Mouse (Mus musculus) skeletal muscle tissue, adult 2 months (tissue): Measurements from ENCODE around the gene Slc26a10.
"Not testable (repeated sequence)": the region's sequence is repeated elsewhere in the genome, so short reads cannot be mapped to it uniquely, and the experiment has no call there.

Experiments used
- DNase-seq: peaks from one replicate; pipeline ENCODE4 v3.0.0-alpha.2; 2012; ENCODE audit warnings: low read depth, low spot score

Slc26a10 gene

GRCm38 (mm10) chr10:127198492-127198891 lies 18.0 kb upstream of the Slc26a10 start:
- no peak for DNase-seq

GRCm38 (mm10) chr10:127197505-127198110 lies 17.2 kb upstream of the Slc26a10 start:
- no peak for DNase-seq

- no peak for DNase-seq
Observed at GRCm38 (mm10) chr10:127197104-127197503, 16.7 kb upstream of the Slc26a10 start.

GRCm38 (mm10) chr10:127196392-127196791 lies 15.9 kb upstream of the Slc26a10 start:
- DNase-seq, result peak; percentile 83

GRCm38 (mm10) chr10:127195328-127196129 lies 15.1 kb upstream of the Slc26a10 start, which contains the start of gene Dtx3:
Gene Dtx3, minus strand, starts transcription at chr10:127195728.
- no peak for DNase-seq

DNA sequence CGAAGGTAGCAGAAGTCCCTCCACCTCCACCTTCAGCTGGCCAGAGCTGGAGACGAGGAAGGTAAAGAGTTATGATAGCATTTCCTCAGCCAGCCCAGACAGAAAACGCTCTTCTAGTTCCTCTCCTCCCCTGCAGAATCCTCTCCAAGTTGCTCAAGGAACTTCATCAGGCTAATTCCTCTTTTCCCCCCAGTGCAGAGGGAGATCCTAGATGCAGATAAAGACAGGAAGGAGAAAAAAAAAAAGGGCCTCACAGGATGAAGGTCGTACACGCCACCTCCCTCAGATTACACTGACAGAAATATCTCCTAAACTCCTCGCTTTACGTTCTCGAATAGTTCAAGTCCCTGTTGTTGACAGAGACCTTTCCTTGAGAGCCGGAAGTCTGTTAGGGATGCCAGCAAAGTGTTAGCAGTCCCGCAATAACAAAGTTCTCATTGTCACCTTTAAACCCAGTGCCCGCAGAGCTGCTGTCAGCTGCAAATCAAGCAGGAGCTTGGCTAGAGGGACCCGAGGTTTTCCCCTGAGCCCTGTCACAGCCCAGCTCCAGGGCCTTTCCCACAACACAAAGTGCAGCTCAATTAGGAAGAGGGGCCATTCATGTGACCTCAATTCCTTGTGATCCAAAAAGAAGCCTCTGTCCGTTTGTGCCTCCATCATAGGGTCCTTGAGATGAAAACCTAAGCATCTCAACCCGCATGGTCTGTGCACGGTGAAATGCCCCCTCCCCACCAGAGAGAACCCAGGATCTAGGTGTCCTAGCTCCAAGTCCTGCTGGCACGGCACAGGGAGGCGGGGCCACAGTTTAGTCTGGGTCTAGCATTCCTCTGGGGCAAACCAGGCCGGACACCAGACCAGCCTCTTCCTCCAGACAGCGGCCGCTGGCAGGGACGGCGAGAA lies 14.2 kb upstream of the Slc26a10 start:
- DNase-seq, result no peak

DNA sequence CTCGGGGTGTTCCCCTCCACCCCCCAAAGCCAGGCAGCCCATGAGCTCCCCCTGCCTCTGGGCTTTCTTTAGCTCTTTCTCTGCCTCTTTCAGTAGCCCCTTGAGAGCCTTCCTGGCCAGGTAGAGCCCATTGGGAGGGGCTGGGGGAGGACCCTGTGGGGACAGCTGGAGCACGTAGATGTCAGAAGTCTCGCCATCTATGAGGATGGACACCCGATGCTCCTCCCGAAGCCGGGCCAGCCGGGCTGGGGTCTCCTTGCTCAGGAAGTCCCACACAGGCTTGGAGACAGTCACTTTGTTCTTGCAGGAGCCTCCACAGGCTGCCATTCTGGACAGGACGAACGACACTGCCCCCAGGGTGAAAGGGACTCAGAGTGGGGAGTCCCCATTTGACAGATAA lies 12.6 kb upstream of the Slc26a10 start:
- DNase-seq, result no peak

- DNase-seq, result not testable (repeated sequence)
Observed at GRCm38 (mm10) chr10:127192057-127192328, 11.5 kb upstream of the Slc26a10 start.

DNA sequence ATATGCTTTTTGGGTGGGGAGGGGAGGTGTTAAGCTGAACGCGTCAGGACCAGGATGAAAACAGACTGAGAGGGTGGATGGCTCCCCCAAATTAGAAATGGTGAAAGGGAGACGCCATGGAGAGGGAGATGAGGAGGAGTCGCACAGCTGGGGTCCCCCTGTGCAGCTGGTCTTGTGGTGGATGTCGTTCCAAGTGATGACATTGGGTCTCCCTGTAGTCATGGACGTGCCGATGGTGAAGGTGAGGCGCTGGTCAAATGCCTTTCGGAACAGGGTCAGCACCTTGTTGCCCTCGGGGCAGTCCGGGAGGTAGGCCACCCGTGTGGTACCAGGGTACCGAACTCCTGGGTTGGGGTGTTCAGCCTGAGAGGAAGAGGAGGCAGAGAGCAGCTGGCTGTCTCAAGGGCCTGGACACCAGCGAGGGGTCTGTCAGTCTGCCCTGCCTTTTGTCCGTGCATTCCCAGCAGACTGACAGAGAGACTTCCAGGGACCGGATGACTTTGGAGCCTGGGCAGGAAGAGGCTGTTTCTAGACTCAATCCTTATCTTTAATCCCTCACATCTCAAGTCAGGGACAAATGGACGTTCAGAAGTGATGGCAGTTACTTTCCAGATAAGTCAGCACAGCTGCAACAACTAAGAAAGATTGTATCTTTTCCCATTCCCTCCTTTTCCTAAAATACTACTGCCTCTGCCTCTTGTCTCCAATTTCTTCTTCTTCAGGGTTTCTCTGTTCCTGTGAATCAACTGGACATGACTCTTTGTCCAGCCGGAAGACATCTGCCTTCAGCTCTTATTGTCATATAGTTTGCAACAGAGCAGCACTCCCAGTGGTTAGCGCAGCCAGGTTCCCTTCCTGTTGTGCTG lies 11.0 kb upstream of the Slc26a10 start:
- no peak for DNase-seq

DNA sequence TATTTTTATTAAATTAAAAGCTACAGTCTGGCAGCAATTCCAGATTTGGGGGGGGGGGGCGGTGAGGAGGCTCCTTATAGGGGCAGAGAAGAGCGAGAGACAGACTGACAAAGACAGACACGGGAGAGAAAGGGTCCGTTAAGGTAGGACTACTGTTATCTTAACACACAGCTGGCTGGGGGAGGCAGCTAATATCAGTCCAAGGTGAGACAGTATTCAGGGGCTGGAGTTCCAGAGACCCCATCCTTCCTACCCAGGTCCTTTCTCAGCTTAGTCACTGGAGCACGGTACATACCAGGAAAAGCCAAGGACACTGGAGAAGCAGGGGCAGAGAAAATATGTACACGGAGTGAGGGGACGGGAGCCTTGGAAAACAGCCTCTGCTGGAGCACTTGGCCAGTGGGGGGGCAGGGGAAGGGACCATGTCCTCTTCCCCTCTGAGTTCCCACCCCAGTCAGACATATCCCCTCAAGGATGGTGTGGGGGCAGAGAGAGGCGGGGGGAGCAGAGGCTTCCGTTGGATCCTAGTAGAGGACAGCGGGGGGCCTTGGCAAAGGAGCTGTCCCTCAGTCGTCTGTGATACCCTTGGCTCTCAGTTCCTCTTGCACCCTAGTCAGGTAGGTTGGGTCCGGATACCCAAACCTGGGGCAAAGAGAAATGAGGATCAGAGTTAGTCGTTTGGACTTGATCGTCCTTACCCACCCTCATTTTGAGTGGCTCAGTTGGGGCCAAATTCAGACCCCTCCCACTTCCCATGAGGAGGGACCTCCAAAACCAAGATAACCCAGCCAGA lies 10.1 kb upstream of the Slc26a10 start:
- DNase-seq, result no peak

DNA sequence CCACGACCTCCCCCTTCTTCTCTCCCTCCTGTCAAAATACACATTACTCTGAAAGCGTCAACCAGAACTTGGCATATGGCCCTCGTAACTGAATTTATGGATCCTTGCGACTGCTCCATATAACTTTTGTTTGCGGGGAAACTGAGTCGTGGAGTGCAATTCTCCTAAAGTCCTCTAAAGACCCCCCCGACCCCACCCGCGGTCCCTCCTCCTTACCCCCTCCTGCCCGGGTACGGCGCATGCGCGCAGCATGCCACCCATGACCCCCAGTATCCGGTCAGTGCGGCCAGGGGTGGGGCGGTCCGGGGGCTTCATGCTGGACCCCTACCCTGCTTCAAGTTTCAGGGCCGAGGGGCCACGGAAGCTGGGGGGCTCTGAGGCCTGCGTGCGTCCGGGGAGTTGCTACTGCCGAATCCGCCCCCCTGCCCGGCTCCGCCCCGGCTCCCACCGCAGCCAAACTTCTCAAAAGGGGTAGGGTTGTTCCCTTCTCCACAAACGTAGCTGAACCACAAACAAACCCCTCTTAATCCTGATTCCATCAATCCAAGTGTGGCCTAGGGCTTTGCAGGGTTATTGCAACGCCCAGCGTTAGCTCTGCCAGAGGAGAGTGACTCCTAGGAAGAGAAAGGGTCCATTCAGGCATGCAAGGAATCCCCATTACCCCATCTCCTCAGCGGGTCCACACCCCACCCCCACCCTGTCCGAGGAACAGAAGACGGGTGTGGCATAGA lies 9.4 kb upstream of the Slc26a10 start, which contains the start of gene Arhgef25:
Gene Arhgef25, minus strand, starts transcription at position 433 of the 731 bp plus-strand sequence.
- DNase-seq, result peak; percentile 61

DNA sequence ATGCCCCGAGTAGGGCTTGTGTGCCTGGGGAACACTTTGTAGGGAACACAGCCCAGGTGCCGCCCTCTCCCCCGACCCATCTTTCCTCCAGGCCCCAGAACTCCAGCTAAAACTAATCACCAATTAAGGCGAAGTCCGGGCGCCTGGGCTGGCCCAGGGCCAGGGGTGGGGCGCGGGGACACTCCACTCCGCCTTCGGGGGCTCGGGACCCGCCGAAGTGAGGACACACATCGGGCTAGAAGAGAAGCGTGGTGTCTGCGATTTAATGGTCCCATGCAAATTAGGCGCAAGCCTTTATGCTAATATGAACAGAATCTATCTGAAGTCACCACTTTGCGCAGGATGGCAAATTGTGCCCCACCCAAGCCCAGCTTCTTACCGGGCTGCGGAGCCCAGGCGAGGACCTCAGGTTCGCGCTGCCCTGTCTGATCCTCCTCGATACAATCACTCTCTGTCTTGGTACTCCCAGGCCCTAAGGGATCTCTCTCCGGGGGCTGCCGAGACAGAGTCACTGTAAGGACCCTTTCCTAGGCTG lies 8.7 kb upstream of the Slc26a10 start:
- no peak for DNase-seq

DNA sequence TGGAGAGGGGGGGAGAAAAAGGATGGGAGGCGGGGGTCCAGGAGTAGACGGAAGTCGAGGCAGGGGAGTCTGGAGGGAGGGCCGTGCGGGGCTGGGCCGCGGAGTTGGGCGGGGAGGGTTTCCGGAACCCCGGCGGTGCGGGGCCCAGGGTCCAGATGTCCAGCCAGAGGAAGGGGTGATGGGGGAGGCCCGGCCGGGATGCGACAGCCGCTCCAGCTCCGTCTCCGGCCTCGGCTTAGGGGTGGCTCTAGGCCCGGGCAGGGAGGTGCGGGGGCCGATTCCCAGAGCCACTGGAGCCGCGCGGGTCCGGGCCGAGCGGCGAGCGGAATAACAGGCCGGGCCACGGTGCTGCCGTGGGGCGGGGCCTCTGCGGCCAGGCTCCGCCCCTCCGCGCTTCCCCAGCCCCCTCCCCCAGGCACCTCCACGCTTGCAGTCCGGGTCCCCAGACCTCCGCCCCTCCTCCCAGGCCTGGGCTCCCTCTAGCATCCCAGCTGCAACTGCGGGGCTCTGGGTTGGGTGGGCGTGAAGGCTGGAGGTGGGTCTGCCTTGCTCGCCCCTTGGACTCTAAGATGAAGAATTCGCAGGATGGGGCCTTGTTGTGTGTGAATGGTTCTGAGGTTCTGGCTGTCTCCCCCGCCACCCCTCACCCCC lies 8.1 kb upstream of the Slc26a10 start:
- peak; percentile 44 for DNase-seq

GRCm38 (mm10) chr10:127188079-127188453 lies 7.6 kb upstream of the Slc26a10 start:
- DNase-seq, result no peak

GRCm38 (mm10) chr10:127187371-127188078 lies 7.1 kb upstream of the Slc26a10 start:
- DNase-seq, result no peak

GRCm38 (mm10) chr10:127186451-127186850 lies 6.0 kb upstream of the Slc26a10 start:
- no peak for DNase-seq

DNA sequence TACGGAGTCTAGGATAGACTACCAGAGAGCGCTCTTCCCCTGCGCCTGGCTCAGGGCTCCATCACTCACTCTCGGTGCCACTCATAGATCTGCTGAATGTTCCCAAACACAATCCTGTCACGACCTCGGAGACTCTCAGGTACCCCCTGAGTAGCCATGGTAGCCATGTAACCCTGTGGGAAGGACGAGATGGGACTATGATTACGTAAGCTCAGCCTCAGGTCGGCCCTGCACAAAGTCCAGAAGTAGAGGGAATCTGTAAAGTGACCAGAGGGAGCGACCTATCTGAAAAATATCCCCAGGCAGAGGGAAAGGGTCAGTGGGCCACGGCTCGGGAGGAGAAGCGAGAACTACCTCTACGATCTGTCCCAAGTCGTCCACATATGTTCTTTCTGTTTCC lies 5.1 kb upstream of the Slc26a10 start:
- no peak for DNase-seq

DNA sequence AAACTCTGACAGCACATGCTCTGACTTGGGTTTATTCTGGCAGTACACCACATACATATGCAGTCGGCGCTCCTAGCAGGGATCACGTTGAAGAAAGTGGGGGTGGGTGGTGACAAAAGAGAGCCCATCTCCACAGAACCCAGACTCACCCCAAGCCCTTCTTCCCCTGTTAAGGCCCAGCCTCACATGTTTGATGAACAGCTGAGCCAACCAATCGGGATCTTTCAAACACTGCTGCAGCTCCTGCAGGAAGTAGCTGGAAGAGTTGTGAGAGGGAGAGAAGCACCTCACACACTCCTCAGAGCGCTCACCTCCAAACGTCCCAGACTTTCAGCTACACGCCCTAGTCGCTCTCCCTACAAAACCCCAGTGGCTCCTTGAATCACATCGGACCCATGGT lies 4.7 kb upstream of the Slc26a10 start:
- no peak for DNase-seq
